Mouse (Mus musculus) adrenal gland (tissue): ENCODE measurements around the gene Pnliprp1.

Experiments
- intact Hi-C: fragments of 180-260 bp; cut with DNase I; formaldehyde crosslinking; loops from one replicate; pipeline ENCODE4 v1.15.1; 2025
- long read RNA-seq, 2 experiments: library from polyadenylated mRNA; unstranded; transcript quantifications; one replicate each; pipeline ENCODE4 v2.0.0; 2020; ENCODE audit warnings: borderline replicate concordance in 1 of 2; ENCODE audit not compliant: insufficient replicate concordance in 1 of 2

Pnliprp1 gene
- long read RNA-seq, experiment 1, result 0 reads
- long read RNA-seq, experiment 2, result 0 reads

DNA sequence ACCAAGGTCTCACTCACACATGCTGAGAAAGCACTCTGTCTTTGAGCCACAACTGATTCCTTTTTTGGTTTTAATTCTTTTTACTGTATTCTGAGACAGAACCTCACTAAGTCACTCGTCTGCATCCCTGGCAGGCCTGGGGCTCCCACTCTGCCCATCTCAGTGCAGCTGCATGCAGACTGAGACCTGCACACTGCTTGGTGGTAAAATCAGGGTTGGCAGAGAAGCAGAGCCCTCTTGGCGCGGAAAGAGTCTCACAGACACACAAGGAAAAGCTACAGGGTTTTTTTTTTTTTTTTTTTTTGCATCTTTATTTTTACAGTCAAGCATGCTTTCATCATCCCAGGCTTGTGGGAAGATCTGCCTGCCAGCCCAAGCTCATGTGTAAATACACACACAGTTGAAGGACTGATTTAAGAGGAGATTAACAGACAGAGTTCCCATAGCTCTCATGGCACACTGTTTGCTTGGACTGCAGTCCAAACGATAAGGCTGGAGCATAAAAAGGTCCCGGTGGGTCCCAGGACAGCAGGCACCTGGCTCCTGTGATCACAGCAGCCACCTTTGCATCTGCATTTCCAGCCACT lies at the start of gene Pnliprp1:
Pnliprp1 (plus strand) TSS at position 443 of the 587 bp plus-strand sequence.
- intact Hi-C loops, result no loop called here

DNA sequence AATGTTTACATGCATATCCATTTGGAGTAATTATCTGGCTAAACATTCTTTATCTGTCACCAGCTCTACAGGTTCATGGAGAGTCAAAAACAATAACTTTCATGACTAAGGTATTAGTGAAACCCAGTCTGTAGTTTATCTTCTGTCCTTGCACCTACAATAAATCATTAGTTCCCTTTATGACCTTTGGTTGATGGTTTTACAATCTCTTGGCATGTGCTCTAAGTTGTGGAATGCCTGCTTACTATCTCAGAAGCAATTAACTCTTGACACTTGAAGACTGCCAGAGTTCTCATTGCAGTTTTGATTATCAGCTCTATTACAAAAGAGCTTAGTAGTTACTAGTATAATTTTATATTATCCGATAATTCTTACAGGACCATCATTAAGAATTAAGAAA lies 39.8 kb upstream of the Pnliprp1 start:
- intact Hi-C loops, result no loop called here

DNA sequence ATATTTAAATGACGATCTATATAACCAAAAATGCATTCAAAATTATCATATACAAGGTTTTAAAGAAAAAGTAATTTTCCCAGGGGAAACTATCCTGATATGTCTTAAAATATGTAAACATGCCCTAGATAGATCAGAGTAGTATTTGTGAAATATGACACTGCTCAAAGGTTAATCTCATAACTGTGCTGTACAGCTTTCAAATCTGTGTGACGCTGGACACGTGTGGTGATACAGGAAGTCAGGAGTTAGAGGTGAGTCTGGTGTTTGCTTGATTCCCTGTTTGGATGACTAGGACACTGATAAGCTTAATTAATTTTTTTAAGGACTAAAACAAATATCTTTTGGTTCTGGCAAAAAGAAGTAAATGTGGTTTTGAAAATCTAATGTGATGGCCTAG lies 33.4 kb upstream of the Pnliprp1 start:
- intact Hi-C loops, result no loop called here

DNA sequence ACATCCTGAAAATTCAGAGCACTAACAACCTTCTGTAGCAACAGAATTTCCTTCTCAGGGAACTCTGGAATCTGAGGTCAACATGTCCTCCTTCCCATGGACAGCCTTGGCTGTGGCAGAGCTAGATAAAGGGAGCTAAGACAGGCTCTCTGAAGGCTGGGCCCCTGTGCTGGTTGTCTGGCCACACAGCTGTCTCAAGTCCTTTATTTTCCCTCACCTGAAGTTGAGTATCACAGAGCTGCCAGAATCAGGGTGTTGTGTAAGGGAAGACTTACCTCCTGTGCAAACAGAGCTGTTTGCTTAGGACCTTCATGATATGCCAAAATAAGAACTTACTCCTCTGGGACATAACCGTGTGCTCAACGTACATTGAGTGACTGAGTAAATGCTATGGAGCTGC lies 32.5 kb upstream of the Pnliprp1 start:
- intact Hi-C loops, result no loop called here

DNA sequence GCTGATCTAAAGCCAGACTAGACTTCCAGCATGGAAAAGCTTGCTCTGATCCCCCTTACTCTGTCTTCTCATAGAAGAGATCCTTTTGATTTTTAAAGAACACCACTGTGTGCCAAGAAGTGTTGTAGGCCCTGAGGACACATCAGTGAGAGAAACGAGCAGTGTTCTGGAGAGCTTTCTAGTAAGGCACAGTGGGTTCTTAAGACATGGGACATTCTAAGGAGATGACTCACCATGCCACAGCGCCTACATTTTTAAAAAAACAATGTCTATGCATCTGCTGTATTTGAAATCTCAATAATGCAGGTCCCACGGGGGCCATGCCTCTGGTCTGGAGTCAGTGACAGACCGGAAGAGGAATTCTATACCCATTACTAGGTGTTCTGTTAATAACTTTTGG lies 24.1 kb upstream of the Pnliprp1 start:
- intact Hi-C loops, result no loop called here

DNA sequence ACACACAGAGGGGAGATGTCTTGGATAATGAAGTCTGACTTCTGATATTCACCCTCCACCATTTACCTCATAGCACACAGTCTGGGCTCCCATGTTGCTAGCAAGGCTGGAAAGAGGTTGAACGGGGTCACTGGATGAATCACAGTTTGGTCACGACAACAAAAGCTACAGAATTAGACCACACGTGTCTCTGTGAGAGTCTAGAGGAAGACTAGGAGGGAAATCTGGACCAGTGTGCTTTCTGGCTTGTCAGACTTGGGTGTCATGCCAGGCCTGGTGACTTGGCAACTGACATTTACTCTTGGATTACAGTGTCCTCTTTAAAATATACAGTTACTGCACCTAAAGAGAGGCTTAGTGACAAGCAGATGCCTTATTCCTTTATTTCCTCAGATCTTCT lies 20.1 kb upstream of the Pnliprp1 start:
- intact Hi-C loops, result no loop called here

DNA sequence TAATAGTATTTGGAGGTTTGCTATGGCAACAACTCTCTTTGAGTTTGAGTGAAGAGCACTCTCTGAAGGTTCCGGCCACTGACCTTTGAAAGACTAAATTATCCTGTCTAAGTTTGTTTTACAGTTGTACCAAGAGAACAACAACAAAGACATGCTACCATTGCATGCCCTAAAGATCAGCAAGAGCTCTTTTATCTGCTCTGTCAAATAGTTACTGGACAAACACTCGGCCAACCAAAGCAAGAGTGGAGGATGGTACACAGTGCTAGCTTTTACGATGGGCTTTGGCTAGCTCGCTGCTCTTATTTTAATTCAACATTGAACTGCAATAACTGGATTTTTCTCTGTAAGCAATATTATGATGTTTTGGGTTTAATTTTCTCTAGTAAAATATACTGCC lies 10.8 kb upstream of the Pnliprp1 start:
- intact Hi-C loops, result no loop called here

DNA sequence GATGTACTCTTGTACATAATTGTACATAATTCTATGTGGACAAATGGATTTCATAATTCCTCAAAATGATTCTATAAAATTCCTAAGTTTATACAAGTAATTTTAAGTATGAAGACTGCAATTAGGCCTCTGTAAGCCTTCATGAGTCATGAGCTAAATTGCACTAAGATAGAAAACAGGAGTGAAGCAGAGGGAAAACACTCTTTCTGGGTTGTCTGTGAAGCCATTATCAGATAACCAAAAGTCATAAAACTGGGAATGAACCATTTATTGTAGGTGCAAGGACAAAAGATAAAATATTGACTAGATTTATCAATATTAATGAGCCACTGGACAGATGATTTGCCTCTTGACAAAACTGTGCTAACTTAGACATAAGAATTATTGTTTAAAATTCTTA lies 8.2 kb upstream of the Pnliprp1 start:
- intact Hi-C loops, result no loop called here

DNA sequence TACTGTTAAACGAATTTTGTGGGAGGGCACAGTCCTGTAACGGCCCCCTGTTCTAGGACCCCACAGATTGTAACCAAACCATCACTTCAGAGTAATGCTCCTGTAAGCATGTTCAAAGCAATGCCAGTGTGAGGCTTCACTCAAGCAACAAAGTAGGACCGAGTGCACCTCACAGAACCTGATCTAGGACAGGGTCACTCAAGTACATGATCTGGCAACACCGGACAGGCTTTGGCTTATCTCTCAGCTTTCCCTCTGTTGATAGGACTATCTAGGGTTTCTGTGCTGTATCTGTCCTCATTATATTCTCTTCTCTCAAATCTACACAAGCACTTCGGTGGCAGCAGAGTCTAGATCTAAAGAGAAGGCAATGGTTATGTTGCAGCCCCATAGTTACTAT lies 2.1 kb upstream of the Pnliprp1 start:
- intact Hi-C loops, result no loop called here

DNA sequence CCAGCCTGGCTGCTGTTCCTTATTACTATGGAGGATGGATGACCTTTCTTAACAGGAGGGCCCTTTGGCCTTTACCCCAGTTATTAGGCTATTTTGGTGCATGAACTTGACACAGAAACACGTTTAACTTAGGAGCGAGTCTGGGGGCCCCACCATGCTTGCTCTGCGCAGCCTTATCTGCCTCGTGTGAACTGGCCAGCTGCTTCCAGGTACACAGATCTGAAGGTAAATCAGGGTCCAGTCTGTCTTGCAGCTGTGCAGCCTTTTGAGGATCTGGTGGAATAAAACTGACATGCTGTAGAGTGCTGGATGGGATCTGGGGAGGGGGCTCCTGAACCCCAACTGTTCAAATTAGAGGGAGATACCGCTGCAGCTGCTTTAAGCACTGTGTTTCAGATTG lies 931 bp upstream of the Pnliprp1 start:
- intact Hi-C loops, result no loop called here

DNA sequence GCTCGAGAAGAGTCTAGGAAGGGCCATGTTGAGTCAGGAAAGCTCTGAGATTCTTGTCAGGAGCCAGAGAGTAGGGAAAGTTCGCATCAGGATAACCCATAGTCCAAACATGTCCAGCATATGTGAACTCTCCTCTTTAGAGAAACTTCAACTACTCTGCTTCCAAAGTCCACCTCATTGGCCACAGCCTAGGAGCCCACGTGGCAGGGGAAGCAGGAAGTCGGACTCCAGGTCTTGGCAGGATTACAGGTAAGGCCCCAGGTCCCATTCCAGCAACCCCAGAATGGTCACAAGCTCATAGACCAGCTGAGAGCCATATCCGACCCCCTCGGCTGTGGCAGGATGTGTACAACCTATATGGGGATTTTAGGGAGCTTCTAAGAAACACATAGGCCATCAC lies 4.5 kb downstream of the Pnliprp1 start:
- intact Hi-C loops, result no loop called here

DNA sequence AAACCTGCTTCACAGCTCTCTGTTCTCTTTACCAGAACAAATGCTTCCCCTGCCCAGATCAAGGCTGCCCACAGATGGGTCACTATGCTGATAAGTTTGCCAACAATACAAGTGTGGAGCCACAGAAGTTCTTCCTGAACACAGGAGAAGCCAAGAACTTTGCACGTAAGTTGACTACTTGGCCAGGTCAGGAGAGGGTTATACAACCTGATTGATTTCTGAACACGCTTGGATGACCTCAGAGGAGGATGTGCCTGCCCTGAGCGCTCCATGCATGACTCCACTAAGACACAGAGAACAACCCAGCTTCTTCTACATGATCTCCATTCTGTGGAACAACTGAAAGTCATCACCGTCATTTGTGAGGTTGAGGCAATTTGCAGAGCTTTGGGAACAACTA lies 9.4 kb downstream of the Pnliprp1 start:
- intact Hi-C loops, result no loop called here

DNA sequence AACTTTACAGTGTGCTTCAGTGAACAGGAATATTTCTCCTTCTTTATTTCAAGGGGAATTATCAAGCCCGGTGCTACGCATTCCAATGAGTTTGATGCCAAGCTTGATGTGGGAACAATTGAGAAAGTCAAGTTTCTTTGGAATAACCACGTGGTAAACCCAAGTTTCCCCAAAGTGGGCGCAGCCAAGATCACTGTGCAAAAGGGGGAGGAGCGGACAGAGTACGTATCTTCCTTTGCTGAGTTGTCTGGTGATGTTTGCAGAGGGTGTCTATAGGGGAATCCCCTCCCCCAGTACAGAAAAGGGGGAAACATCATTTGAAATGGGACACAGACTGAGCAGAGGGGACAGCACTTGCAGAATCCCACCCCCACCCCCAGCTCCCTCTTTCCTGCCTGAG lies 12.3 kb downstream of the Pnliprp1 start:
- intact Hi-C loops, result no loop called here

DNA sequence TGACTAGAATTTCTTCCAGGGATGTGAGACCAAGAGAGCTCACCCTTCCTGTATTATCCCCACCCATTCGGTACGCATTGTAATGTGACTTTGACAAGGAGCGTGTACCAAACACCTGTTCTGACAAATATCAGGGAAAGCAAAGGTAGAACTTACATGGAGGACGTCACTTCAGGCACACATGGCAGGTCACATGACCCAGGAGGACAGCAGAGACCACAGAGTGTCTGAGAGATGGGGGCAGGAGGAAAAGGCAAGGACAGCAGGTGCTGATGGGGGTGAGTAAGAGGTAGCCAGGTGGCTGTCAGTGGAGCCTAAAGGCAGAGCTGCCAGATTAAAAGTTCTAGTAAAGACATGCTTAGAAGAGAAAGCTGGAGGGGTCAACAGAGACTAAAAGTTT lies 14.0 kb downstream of the Pnliprp1 start:
- intact Hi-C loops, result no loop called here

DNA sequence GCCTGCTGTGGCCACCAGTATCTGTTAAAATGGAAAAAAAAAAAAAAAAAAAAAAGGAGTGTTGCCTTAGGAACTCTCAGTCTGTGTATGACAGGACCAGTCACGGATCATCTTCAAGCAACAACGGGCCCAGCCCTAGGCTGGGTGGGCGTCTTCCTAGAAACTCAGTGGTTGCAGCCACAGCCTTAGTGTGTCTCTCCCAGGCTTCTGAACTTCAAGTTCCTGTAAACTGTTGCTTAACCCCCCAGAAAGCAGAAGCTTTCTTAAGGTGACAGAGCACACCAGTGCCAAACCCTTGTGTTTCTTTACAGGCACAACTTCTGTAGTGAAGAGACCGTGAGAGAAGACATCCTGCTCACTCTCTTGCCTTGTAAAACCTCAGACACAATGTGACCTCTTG lies 15.0 kb downstream of the Pnliprp1 start:
- intact Hi-C loops, result no loop called here

DNA sequence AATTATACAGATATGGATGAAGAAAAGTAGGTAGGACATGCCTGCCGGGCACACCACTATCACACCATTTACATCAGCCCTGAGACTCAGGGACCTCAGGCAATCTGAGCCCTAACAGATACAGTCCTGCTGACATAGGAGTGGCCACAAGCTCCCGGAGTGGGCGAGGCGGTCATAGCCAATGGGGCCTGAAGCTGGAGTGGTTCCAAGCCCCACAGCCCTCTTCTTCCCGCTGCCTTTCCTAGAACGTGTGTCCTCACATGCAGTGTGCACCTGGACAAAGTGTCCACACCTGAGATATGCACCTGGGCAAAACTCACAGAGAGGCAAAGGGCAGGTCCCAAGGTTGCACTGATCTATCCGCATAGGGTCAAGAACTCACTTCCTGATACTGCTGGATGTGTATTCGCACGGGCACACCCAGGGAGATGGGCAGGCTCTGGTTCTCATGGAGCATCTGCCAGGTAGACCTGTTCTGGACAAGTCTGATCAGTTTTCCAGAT lies 18.9 kb downstream of the Pnliprp1 start:
- intact Hi-C loops, result no loop called here

DNA sequence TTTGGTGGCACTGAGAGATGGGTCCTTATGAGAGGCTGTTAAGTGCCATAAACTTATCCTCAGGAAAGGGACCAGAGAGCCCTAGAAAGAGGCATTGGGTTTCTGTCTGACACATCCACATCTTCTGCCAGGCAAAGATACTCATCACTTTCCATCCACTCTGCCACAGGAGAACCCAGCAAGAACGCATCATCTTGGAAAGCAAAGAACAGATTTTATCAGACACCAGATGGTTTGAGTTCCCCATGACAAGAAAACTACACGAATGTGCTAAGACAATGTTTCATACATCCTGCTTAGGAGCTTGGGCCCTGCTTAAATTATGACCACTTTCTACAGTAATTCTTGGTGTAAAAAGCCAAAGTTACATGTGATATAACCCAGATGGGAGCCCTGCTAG lies 22.1 kb downstream of the Pnliprp1 start:
- intact Hi-C loops, result no loop called here

DNA sequence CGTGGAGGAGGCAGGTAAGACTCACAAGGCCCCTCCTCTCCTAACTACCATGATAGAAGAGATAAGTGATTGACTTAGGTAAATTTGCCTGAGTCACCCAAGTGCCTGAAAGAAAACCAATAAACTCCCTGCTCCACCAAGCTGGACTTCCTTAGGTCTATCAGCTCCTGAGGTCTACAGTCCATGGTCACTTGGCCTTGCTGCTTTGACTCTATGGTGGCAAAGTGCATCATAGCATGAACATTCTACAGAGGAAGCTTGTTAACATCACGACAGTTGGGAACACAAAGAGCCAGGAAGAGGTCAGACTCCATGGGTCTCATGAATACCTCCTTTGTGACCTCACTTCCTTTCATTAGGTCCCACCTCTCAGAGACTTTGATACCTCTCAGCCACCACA lies 22.8 kb downstream of the Pnliprp1 start:
- intact Hi-C loops, result no loop called here

DNA sequence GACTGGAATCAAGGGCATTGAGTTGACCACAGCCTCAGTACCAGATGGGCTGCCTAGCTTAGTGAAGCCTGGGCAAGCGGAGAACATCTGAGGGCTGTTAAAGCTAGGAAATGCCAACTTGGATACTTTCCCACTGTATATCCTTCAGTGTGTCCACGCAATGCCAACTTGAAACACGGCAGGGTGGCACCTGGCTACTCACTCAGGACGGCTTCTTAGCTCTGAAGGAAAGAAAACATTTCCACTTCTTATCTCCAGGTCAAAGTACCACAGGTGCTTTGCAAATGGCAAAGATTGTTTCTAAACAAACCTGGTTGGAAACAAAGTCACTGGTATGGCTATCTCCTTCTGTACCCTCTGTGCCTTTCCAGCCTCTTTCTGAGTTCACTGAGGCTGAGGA lies 30.2 kb downstream of the Pnliprp1 start:
- intact Hi-C loops, result no loop called here

DNA sequence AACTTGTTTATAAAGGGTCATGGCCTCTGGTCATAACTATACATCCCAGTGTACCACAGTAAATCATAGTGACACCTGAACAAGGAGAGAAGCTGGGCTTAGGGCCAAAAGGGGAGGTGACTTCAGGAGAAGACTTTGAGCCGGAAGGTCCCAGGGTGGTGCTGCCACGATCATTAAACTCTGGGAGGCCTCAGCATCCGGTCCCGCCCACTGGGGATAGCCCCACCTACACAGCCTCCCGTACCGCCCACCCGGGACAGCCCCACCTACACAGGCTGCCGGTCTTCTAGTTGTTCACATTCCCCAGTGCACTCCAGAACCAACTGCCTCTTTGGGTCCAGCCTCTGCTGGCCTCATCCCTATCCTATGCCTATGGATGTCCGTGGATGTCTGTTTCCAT lies 30.7 kb downstream of the Pnliprp1 start, which contains the start of gene Pnliprp2:
Pnliprp2 (plus strand) TSS at position 297 of the 400 bp plus-strand sequence.
- intact Hi-C loops, result no loop called here

DNA sequence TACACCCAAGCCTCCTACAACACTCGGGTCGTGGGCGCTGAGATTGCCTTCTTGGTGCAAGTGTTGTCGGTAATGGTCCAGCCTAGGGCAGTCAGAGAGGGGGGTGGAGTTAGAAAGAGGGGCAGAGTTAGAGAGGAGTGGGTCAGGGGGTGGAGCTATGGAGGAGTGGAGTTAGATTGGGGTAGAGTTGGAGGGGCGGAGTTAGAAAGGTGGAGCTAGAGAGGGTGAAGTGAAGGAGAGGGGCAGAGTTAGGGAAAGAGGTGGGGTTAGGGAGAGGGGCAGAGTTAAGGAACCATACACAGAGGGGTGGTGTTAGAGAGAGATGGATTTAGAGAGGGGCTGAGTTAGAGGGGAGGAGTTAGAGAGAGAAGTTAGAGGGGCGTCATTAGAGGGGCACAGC lies 33.6 kb downstream of the Pnliprp1 start:
- intact Hi-C loops, result loop anchor here (2.0 to 5.0 kb wide), 2 partner anchors 142 to 435 kb away; no protein-coding TSS in a partner anchor

DNA sequence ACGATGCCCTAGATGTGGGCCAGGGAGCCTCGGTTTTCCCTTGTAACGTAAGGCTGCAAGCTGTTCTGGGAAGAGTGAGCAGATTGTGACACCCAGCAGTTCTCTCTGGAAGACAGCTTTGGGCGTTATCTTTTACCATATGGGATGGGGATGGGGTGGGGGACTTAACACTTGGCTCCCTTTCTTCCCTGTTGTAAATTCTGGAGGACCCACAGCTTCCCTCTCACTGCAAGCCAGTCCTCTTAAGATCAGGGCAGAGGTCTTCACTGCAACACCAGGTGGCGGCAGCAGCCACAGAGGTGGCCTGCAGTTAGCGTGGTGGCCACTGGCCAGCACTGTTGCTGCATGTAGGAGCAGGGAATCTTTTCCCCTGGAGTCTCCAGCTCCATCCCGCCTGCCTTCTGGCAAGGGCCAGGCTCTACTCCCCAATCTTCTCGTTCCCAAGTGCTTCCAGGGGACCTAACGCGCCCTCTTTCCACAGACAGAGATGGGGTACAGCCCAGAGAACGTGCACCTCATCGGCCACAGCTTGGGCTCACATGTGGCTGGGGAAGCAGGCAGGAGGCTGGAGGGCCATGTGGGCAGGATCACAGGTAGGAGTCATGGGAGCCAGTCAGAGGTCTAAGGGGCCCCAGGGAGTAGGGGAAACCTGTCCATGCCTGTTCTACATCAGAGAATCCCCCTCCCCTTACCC lies 34.3 kb downstream of the Pnliprp1 start:
- intact Hi-C loops, result loop anchor here (2.0 to 5.0 kb wide), 2 partner anchors 142 to 434 kb away; no protein-coding TSS in a partner anchor

DNA sequence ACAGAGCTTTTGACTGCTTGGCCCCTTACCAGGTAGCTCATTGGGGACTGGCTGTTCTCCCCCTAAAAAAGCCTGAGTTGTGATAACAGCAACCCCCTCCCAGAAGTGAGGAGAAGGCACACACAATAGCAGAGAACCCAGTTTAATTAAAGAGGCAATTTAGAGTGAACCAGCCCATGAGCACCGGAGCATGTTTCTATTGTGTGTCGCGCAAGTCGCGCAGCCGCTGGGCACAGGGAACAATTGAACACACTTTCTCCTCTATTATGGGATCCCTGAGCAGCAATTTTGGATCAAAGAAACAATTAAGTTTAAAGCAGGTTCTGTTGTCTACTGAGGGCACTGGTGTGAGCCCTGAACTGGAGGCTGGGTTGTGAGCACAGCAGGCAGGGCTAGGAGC lies 38.6 kb downstream of the Pnliprp1 start:
- intact Hi-C loops, result no loop called here
